Mouse (Mus musculus) midbrain, embryonic 10.5 days (tissue): ENCODE data around the gene Ccr7. TPM values are rescaled to one million over a fixed set of nuclear protein-coding genes. Genes with fewer than 3 reads are reported as not detected.

Experiments
- DNase-seq: peaks from one replicate; pipeline ENCODE4 v3.0.0-alpha.2; 2017; ENCODE audit warnings: low spot score
- H3K27ac ChIP-seq: fragments of 300-500 bp; sonication (generic); replicated peaks from 2 replicates; pipeline ENCODE4 v1.5.1; 2016; ENCODE audit warnings: mild to moderate bottlenecking
- H3K27me3 ChIP-seq: fragments of 300-500 bp; sonication (generic); 2 replicates; pipeline ENCODE4 v1.6.1; 2016; ENCODE audit warnings: low read depth, mild to moderate bottlenecking; ENCODE audit not compliant: poor library complexity, severe bottlenecking
- H3K36me3 ChIP-seq: fragments of 300-500 bp; sonication (generic); 2 replicates; pipeline ENCODE4 v1.6.1; 2016; ENCODE audit warnings: mild to moderate bottlenecking, moderate library complexity
- H3K4me1 ChIP-seq: fragments of 300-500 bp; sonication (generic); 2 replicates; pipeline ENCODE4 v1.6.1; 2016
- H3K4me3 ChIP-seq: fragments of 300-500 bp; sonication (generic); 2 replicates; pipeline ENCODE4 v1.5.1; 2016; ENCODE audit warnings: mild to moderate bottlenecking, moderate library complexity
- H3K9me3 ChIP-seq: fragments of 300-500 bp; sonication (generic); replicated peaks from 2 replicates; pipeline ENCODE4 v1.6.1; 2016; ENCODE audit warnings: mild to moderate bottlenecking
- WGBS: fragments of 180-500 bp; shearing (Covaris S2); methylation state at CpG from one replicate; pipeline ENCODE4 v1.1.7; 2016; 5-methylcytosine and 5-hydroxymethylcytosine counted together
- polyA plus RNA-seq: library from polyadenylated mRNA; unstranded; fragments of >200 nt; fragmentation: Nextera tagmentation; extraction: Ambion mirVana; gene quantifications from 2 replicates; pipeline ENCODE4 v1.2.1, GENCODE M21; 2016

Ccr7 gene
- polyA plus RNA-seq, 1 experiment from 2014 or later = 0.14 TPM

- no peak for DNase-seq
- Histone ChIP-seq H3K27ac (no peak overlapping the region), H3K36me3 (no peaks in the 10 kb centered on the region), H3K4me3 (no peak overlapping the region), H3K4me1 (peaks cover 11% of the 10 kb centered on the region), H3K9me3 (no peaks in the 10 kb centered on the region), H3K27me3 (0 out of 2 replicates have a peak, but pooled peaks cover 2% of the 10 kb centered on the region)
- WGBS = 88% methylated on average over 8 of the region's 8 CpGs
These were observed 53.2 kb downstream of the Ccr7 start for GRCm38 (mm10) chr11:99101693-99102092.

- no peak for DNase-seq
- Histone ChIP-seq H3K4me1 (peaks cover 12% of the 10 kb centered on the region), H3K9me3 (no peaks in the 10 kb centered on the region), H3K27ac (no peak overlapping the region), H3K4me3 (no peak overlapping the region), H3K27me3 (no peaks in the 10 kb centered on the region), H3K36me3 (no peaks in the 10 kb centered on the region)
- 84% methylated on average over 5 of the region's 5 CpGs for WGBS
These were observed 54.7 kb downstream of the Ccr7 start for GRCm38 (mm10) chr11:99100215-99100614.

GRCm38 (mm10) chr11:99099516-99099915 is 55.4 kb downstream of the Ccr7 start:
- Histone ChIP-seq H3K27me3 (no peaks in the 10 kb centered on the region), H3K36me3 (no peaks in the 10 kb centered on the region), H3K4me3 (no peak overlapping the region), H3K9me3 (no peaks in the 10 kb centered on the region), H3K27ac (no peak overlapping the region), H3K4me1 (peaks cover 14% of the 10 kb centered on the region)
- DNase-seq = no peak
- 87% methylated on average over 7 of the region's 7 CpGs for WGBS

GRCm38 (mm10) chr11:99098924-99099323 is 56.0 kb downstream of the Ccr7 start:
- H3K4me3 ChIP-seq = no peak overlapping the region
- DNase-seq = no peak
- 88% methylated on average over 9 of the region's 9 CpGs for WGBS
- no peak overlapping the region for H3K27ac ChIP-seq
- H3K36me3 ChIP-seq = no peaks in the 10 kb centered on the region
- H3K4me1 ChIP-seq = peaks cover 14% of the 10 kb centered on the region
- no peaks in the 10 kb centered on the region for H3K27me3 ChIP-seq
- H3K9me3 ChIP-seq = no peaks in the 10 kb centered on the region

- Histone ChIP-seq H3K9me3 (no peaks in the 10 kb centered on the region), H3K36me3 (no peaks in the 10 kb centered on the region), H3K27ac (no peak overlapping the region), H3K4me1 (peaks cover 8% of the 10 kb centered on the region; the same call in 1 of the 2 replicates), H3K4me3 (no peak overlapping the region), H3K27me3 (no peaks in the 10 kb centered on the region)
- 89% methylated on average over 8 of the region's 8 CpGs for WGBS
- no peak for DNase-seq
These were observed 57.7 kb downstream of the Ccr7 start for GRCm38 (mm10) chr11:99096996-99097774.

- peaks cover 8% of the 10 kb centered on the region; the same call in 1 of the 2 replicates for H3K4me1 ChIP-seq
- no peak overlapping the region for H3K4me3 ChIP-seq
- no peak overlapping the region for H3K27ac ChIP-seq
- WGBS = 86% methylated on average over 4 of the region's 4 CpGs
- no peaks in the 10 kb centered on the region for H3K9me3 ChIP-seq
- H3K36me3 ChIP-seq = no peaks in the 10 kb centered on the region
- DNase-seq = no peak
- H3K27me3 ChIP-seq = no peaks in the 10 kb centered on the region
These were observed 58.5 kb downstream of the Ccr7 start for GRCm38 (mm10) chr11:99096417-99096816.

- Histone ChIP-seq H3K27me3 (no peaks in the 10 kb centered on the region), H3K36me3 (no peaks in the 10 kb centered on the region), H3K4me3 (no peak overlapping the region), H3K27ac (no peak overlapping the region), H3K4me1 (peaks cover 8% of the 10 kb centered on the region; the same call in 1 of the 2 replicates), H3K9me3 (no peaks in the 10 kb centered on the region)
- 80% methylated on average over 4 of the region's 4 CpGs for WGBS
- no peak for DNase-seq
These were observed 59.1 kb downstream of the Ccr7 start for GRCm38 (mm10) chr11:99095759-99096158.

GRCm38 (mm10) chr11:99094911-99095676 is 59.8 kb downstream of the Ccr7 start:
- no peak overlapping the region for H3K4me3 ChIP-seq
- H3K9me3 ChIP-seq = no peaks in the 10 kb centered on the region
- no peaks in the 10 kb centered on the region for H3K36me3 ChIP-seq
- H3K4me1 ChIP-seq = peaks cover 8% of the 10 kb centered on the region; the same call in 1 of the 2 replicates
- WGBS = 74% methylated on average over 2 of the region's 2 CpGs
- H3K27me3 ChIP-seq = no peaks in the 10 kb centered on the region
- H3K27ac ChIP-seq = no peak overlapping the region
- DNase-seq = no peak

Other genes with a start within 250 kb of the Ccr7 start
- 53.3 and 67.8 TPM in 2 replicates for gene Cdc6, start 247.3 kb downstream of the Ccr7 start, polyA plus RNA-seq
- 15.5 and 16.1 TPM in 2 replicates for gene Rara, start 227.3 kb downstream of the Ccr7 start, polyA plus RNA-seq
- 0.16 TPM in 1 of 2 replicates, not detected in the other for gene Gjd3, start 172.1 kb downstream of the Ccr7 start, polyA plus RNA-seq
- gene Top2a, start 130.9 kb downstream of the Ccr7 start, polyA plus RNA-seq = 357 and 364 TPM in 2 replicates
- 290 and 322 TPM in 2 replicates for gene Igfbp4, start 113.8 kb downstream of the Ccr7 start, polyA plus RNA-seq
- 0.55 and 0.84 TPM in 2 replicates for gene Tns4, start 65.8 kb downstream of the Ccr7 start, polyA plus RNA-seq
- gene Smarce1, start 75.9 kb upstream of the Ccr7 start, polyA plus RNA-seq = 296 and 338 TPM in 2 replicates
- 0.12 and 0.24 TPM in 2 replicates for gene Krt222, start 89.0 kb upstream of the Ccr7 start, polyA plus RNA-seq
- not detected in 2 replicates for gene Krt24, start 130.2 kb upstream of the Ccr7 start, polyA plus RNA-seq
- gene Krt25, start 167.9 kb upstream of the Ccr7 start, polyA plus RNA-seq = not detected in 2 replicates
- gene Krt26, start 182.9 kb upstream of the Ccr7 start, polyA plus RNA-seq = 0.21 and 0.60 TPM in 2 replicates
- gene Krt27, start 196.0 kb upstream of the Ccr7 start, polyA plus RNA-seq = not detected in 2 replicates
- 0.21 and 0.32 TPM in 2 replicates for gene Krt28, start 219.8 kb upstream of the Ccr7 start, polyA plus RNA-seq
- gene Krt10, start 234.3 kb upstream of the Ccr7 start, polyA plus RNA-seq = 24.0 and 27.6 TPM in 2 replicates